Mouse (Mus musculus): Measurements from ENCODE around the gene Rnf8.

Gene Rnf8

DNA sequence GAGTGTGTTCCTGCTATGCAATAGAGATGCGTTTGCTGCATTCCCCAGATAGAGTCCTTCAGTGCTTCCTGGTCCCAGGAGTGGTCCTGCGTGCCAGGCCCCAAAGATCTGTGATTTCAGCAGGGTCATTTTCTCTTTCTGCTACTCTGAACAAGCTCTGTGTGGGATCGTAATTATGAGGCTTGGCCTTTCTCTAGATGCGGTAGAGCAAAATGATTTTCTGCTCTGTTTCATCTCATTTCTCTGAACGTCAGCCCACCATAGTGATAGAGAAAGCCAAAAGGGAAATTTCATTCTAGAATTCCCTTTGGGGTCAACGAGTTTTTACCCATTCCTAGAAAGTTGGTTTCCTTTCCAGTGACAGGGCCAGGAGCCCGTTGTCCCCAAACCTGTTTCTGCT lies 67.7 kb downstream of the Rnf8 start:
- no peak for DNase-seq

DNA sequence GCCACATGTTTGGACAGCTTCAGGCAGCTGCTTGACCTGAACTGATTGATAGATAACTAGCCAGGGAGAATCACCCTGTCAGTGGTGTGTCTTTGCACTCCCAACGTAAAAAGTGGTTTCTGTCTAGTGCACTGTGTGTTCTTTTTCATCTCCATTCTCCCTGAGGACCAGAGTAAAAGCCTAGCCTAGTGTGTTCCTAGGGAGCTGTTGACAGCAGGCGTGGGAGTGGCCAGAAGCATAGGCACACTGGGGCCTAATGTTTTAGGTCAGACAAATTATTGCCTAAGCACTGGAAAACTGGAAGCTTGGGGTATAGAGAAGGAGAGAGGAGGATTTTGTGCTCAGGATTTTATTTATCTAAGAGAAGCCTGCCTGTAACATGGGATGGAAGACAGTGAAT lies 68.5 kb downstream of the Rnf8 start:
- no peak for DNase-seq

DNA sequence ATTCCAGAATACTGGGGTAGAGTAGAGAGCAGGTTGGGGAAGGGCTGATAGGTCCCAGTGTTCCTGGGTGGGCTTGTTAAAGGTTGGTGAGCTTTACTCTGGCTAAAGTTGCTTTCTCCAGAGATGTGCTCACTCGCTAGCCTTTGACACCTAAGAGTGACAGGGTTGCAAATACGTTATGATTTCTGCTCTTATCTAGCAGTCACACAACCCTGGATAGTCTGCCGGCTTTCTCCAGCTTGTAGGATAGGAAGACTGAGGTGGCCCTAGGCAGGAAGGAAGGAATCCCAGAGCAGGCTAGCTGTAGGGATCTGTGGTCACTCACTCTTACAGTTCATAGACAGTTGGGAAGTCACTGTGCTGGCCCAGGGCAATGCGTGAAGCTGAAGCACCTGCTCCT lies 69.7 kb downstream of the Rnf8 start:
- DNase-seq, result no peak

DNA sequence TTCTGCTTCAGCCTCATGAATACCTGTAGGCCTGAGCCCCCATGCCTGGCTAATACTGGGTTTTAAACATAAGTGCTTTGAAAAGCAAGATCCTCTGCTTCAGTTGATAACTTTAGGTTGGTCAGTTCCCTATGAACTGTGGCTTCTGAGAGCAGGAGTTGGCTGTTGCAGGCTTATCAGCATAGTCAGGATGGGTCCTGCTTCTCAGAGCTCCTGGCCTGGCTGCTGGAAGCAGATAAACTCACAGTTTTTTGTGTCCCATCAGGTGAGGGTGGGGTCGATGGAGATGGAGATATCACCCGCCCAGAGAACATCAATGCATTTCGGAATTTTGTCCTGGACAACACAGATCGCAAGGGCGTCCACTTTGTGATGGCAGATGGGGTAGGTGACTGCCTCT lies 72.2 kb downstream of the Rnf8 start:
- DNase-seq, result no peak

DNA sequence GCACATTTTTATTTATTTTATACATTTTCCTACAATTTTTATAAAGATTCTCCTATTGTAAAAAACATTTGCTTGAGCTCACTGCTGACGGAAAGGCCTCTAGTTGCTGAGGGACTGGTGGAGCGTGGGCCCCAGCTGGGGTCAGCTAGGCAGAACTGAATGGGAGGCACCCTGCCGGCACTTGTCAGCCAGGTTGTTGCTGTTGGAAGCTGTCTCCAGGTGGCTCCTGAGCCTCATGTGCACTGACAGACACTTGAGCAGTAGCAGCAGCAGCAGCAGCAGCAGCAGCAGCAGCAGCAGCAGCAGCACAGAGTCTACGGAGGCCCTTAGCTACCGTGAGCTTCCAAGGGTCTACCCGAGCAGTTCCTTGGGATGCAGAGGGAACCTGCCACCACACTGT lies 72.8 kb downstream of the Rnf8 start:
- no peak for DNase-seq

DNA sequence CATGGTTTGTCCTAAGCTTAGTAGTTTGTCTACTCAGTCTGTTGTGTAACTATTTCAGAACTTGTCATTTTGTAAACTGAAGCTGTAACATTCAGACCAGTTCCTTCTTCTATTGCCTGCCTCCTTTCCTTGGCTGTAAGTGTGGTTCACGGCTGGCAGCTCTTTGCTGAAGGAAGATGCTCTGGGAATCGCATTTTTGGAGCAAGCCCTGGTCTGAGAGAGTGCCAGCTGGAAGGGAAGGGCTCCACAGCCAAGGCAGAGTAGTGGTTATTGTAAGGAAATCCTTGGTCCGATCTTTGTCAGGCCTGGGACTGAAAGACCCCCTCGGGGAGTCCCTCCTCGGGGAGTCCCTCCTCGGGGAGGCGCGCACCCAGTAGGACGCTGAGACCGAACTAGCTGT lies 74.0 kb downstream of the Rnf8 start:
- no peak for DNase-seq

DNA sequence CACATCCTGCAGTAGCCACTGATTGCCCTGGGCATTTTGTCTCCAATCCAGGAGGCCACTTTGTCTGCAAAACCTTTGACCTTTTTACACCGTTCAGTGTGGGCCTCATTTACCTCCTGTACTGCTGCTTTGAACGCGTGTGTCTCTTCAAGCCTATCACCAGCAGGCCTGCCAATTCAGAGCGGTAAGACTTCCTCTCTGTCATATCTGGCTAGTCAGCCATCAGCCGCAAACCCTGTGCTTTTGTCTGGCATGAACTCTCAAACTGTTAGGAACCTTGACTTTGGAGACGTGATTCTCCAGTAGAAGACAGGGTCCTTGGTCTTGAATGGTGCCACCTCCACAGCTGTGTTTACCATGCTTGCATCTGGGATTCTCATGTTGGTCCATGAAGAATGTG lies 75.7 kb downstream of the Rnf8 start:
- DNase-seq, result no peak

DNA sequence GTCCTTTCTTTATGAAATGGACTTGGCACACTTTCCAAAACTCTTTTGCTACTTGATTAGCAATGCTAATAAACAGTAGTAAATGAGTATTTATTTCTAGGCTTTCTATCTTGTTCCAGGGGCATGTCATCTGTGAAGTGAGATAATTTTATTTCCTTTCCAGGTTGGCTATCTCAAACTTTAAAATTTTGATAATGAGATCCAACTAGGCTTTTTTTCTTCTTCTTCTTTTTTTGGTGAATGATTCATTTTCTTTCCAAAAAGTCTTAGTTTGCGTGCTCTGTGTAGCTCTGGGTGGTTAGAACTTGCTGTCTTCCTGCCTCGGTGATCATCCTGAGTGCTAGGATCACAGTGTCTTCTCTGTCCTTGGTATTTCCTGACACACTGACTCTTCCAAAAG lies 78.2 kb downstream of the Rnf8 start:
- DNase-seq, result no peak

DNA sequence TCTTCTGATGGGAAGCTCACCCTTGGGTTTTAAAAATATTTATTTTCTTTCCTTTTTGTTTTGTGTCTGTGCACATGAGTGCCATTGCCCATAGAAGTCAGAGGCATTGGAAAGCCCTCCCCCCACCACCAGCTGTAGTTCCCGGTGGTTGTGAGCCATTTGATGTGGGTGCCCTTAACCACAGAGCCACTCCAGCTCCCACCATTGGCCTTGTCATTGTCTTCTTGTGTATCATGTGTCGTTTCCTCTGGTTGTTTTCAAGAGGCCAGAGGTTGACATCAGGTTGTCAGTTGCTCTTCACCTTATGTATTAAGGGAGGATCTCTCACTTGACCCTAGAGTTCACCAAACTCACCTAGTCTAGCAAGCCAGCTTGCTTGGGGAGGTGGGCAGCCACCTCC lies 79.0 kb downstream of the Rnf8 start:
- peak; percentile 80 for DNase-seq

DNA sequence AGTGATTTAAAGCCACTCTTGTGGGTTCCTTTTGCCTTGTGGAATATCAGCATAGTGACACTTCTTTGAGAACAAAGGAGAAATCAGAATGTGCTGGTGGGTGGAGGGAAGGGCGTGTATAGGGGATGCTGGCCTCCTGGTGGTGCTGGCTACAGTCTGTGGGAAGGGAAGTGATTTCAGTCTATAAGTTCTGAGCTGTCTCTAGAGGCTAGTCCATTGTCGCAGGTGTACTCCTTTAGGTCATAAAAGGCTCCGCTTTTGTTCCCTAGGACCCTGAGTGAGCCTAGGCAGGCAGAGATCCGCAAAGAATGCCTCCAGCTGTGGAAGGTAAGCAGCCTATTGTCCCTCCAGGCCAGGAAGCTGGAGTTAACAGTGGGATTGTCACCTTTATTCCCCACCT lies 79.9 kb downstream of the Rnf8 start:
- no peak for DNase-seq
